Mouse (Mus musculus): ENCODE results near the gene Ahcyl1.
"Not testable (repeated sequence)": the region's sequence is repeated elsewhere in the genome, so short reads cannot be mapped to it uniquely, and the experiment has no call there.

The Ahcyl1 gene

DNA sequence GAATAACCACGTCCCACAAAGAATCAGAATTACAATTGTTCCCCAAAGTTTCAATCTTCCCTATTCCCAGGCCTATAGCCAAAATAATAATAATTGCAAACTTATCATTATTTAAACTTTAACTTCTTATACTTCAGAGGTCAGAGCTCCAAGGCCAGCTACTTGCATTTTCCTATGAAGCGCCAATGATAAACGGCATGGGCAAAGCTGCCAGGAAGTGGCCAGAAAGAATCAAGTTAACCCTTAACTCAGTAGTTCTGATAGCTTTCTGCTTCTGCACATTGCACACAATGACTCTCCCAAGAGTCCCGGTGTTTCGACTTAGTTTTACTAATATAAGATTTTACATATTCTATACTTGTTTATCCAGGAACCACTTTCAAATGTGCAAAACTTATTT is 46.1 kb downstream of the Ahcyl1 start:
- DNase-seq, result not testable (repeated sequence)

DNA sequence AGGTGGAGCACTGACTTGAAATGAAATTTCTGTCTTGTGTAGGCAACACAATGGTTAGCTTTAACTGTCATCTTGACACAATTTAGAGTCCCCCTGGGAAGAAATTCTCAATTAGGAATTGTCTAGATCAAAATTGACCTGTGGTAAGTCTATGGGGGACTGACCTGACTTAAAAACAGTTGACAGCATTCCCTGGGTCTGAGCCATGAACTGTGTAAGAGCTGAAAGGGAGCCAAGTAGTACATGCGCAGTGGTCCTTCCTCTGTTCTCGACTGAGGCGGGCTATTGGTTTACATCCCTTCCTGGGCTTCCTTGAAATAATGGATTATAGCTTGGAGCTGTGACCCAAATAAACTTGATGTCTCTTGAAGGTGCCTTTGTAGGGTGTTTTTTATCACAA is 49.4 kb downstream of the Ahcyl1 start:
- DNase-seq, result peak; percentile 2

DNA sequence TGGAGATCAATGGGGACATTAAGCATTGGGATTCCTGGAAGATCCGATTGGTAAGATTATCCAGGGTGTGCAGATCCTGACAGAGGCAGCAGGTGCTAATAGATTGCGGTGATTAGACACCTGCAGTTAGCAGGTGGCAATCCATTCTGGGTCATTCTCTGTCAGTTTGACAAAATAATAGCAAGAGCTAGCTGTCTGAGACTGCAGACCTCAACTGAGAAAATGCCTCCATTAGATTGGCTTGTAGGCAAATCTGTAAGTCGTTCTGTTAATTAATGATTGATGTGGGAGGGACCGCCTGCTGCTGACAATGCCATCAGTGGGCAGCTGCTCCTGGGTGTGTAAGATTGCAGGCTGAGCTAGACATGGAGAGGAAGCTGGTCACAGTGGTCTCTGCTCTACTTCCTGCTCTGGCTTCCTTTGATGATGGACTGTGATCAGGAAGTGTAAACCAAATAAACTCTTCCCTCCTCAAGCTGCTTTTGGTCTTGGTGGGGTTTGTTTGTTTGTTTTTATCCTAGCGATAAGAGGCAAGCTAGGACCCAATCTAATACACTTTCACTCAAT is 58.7 kb downstream of the Ahcyl1 start:
- DNase-seq, result peak; percentile 2

DNA sequence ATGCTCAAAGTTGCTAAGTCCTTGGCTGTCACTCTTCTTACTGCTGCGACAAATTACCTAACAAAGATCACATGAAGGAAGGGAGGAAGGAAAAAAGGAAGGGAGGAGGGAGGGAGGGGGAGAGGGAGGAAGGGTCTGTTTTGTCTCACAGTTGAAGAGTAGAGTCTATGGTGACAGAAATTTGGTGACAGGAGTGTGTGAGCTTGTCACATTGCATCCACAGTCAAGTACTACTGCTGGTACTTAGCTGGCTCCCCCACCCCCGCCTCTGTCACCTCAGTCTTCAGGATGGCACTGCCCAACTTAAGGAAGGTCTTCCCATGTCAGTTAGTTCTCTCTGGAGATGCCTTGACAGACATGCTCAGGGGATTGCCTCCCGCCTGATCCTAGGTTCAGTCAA is 60.1 kb downstream of the Ahcyl1 start:
- DNase-seq, result no peak

DNA sequence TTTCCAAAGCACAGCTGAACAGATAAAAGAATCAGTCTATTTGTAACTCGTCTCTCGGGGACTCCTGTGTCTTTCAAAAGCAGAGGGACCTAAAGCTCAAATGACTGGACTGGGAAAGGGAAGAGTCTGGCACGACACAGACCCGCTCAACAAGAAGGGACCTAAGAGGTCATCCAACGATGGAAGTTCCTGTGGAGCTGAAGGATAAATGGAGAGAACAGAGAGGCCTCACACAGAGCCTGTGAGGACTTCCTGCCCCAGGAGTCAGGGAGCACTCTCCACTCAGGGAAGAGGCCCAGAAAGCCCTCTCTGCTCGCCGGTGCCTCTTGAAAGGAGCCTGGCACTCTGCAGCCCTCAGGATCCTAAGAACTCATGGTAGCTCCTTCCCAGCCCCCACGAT is 60.5 kb downstream of the Ahcyl1 start:
- no peak for DNase-seq

DNA sequence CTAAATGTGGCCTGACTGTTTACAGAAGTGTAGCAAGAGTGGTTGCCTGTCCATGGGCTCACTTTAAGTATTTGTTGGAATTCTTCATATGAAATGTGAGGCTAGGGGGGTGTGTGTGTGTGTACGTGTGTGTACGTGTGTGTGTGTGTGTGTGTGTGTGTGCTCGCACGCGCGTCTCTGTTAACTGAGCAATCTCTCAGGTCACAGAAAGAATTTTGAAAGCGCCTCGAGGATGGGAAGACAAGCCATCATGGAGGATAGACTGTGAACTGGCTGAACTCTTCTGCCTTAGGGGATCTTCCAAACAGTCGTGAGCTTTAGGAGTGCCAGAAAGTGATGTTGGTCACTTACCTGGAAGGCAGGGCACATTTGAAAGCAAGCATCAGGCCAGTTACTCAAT is 62.5 kb downstream of the Ahcyl1 start:
- DNase-seq, result peak; percentile 0

DNA sequence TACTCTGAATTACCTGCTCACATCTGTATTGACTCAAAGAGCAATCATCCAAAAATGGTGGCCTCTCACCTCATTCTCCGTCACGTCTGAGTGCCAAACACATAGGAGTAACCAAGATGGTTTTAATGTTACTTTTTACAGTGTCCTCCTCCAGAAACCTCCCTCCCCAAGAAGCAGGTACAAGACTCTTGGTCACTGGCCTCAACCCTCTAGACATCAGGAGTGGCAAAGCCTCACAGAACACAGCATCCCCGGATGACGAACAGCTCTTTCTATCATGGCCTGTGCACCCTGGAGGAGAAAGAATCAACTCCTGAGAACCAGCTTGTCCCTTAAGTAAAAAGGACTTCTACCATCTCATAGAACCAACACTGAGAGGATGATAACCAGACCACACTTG is 63.6 kb downstream of the Ahcyl1 start:
- DNase-seq, result peak; percentile 1

DNA sequence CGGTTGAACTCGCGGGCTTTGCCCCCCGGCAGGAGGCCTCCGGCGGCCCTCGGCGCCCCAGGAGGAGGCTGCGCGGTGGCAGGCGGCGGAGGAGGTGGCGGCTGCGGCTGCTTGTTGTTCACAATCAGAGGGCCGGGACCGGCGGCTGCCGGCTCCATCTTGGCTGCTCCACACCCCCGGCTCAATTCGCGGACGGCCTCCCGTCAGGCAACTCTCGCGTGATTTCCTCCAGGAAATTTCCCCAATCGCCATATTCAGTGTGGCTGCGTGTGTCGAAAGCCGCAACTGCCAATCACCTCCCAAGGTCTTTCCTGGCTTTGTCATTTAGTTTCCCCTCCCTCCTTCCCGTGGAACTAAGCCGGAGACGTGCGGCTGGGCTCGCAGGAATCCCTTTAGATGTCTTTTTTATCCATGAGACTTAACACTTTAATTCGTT is 64.8 kb downstream of the Ahcyl1 start, which contains the start of gene Strip1:
Gene Strip1 (minus strand): TSS at position 172 of the 436 bp plus-strand sequence.
- DNase-seq, result peak; percentile 92

DNA sequence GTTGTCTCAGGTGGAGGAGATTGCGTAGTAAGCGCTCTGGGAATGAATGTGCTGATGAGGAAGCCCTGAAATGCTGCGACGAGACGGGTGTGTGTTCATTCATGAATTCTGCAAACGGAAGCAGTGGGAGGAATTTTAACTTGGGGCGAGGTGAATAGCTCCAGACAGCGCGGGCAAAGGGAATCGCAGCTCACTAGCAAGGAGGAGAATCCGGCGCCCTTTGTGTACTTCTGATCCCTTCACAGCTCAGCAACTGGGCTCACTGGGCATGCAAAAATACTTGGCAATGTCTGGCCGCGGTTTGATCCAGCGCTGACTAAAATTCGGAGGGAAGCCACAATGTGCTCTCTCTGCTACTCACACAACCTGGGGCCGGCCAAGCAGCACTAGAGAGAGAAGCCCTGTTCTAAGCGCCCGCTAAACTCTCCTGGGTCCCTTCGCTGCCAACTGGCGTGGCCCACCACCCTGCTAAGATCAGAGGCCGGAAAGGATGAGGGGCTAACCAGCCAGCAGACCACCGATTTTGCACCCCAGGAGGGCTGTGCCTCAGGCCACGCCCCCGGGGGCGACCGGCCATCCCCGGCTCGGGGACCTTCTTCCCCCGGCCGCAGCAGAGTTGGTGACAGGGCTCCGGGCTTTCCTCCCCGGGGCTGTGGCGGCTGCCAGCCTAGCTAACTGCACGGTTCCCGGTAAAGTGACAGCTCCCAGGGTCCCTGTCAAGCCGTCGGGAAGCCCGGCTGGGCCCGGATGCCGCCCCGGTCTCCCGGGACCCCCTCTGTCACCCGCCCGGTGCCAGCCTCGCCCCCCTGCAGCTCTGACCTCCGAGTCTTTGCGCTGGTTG is 65.5 kb downstream of the Ahcyl1 start, which contains the start of gene Gm10961:
Gene Gm10961 (plus strand): TSS at position 641 of the 841 bp plus-strand sequence.
- peak; percentile 70 for DNase-seq

DNA sequence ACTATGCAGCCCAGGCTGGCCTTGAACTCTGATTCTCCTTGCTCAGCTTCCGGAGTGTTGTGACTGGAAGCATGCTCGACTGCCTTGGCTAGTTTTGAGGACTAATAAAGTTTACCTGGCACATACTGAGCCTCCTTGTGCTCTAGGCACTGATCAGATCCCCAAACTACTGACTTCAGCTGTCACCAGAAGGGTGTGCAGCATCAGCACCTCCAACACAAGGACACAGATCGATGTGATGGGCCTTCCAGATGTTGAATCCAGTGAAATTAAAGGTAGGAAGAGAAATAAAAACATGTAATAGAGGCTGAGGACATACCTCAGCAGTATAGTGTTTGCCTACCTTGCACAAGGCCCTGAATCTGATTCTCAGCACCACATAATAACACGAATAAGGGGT is 66.9 kb downstream of the Ahcyl1 start:
- peak; percentile 1 for DNase-seq

DNA sequence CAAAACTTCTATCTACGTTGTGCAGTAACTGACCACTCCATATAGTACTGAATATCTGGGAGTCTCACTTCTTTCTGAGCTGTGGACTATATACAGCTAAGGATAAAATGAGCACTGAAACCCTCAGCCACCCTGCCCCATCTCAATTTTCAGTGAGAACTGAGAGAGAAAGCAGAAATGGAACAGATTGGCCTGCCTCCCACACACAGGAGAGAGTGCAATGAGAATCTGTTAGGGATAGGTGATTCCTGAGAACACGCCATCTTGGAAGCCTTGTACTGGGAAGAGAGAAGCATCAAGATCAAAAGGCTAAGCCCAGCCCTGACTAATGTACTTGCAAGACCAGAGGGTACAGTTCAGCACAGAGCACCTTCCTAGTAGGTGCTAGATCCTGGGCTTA is 67.8 kb downstream of the Ahcyl1 start:
- peak; percentile 1 for DNase-seq

DNA sequence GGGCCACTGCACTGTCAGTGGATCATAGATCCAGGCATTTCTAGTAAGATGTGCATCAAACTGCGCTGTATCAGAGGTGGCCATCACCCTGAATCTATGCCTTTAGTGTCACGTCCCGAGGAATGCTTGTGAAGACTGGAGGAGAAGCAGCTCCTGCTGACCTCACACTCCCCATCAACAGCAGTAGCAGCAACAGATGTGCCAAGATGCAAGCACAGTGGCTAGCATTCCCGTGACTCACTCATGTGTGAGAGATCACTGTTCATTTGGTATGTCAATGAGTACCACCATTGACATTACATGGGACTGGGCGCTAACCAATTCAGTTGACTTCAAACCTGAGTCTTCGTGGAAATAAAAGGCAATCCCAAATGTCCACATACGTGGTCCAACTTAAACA is 68.7 kb downstream of the Ahcyl1 start:
- peak; percentile 4 for DNase-seq

DNA sequence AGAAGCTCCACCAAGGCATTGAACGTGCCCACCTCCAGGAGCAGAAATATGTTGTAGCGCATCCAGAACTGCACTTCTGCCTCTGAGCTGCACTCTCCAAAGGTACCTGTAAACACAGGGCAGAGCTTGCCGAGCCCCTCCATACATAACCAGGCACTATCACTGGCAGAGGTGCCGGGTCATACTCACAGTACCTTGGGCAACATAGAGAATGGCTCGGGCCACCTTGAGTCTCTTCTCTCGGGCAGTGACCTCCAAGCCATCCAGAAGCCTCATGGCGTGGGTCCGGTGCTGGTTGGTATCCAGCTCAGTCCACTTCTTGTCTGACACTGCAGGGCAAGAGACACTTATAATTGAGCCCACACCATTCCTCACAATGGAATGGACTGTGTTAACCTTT is 69.6 kb downstream of the Ahcyl1 start:
- DNase-seq, result peak; percentile 1

DNA sequence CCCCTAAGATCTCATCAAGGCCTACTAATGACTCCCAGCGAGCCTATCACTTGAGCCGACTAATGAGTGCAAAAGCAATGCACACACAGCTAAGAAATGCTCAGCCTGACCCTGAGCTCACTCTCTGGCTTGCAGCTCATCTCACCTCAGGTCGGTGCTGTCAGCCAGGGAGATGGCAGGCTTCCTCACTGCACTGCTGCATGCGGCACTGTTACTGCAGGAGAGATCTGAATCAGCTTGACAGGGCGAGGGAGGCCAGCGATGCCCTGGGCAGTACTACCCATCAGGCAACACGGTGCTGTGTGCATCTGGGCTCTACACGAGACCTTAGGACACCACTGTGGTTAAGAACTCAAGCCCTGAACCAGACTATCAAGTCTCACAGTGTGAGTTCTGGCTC is 70.8 kb downstream of the Ahcyl1 start:
- peak; percentile 0 for DNase-seq

DNA sequence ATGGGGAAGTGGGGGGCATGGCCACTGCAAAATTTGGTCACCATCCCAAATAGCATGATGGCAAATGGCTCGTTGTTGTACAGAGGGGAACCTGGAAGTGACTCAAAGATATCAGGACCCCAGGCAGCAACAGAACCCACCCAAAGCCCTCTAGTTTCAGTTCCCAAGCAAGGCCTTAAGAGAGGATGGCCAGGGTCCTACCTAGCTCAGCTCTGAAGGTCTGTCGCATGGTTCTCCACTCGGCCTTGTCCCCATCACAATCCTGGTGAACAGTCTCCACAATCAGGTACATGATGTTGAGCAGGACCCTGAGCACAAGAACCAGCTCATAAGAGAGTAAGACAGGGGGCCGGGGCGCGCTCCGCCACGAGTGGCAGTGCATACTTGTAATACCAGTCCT is 71.9 kb downstream of the Ahcyl1 start:
- peak; percentile 1 for DNase-seq

DNA sequence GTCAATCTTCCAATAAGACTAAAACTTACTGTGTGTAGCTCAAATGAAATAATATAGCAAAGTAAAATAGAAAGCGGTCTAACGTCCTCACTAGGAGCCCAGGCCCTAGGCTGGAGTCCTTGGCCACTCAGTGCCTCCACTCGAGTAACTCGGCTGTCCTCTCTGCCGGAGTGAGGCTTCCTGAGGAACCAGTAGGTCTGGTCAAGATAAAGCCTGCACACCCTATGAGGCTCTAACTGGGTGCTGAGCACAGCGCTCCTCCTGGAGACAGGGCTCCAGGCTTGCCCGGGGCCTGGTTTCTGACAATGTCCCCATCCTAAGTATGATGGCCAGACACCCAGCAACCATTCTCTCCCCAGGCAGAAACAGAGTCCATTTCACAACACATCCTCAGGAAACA is 73.8 kb downstream of the Ahcyl1 start:
- peak; percentile 1 for DNase-seq

DNA sequence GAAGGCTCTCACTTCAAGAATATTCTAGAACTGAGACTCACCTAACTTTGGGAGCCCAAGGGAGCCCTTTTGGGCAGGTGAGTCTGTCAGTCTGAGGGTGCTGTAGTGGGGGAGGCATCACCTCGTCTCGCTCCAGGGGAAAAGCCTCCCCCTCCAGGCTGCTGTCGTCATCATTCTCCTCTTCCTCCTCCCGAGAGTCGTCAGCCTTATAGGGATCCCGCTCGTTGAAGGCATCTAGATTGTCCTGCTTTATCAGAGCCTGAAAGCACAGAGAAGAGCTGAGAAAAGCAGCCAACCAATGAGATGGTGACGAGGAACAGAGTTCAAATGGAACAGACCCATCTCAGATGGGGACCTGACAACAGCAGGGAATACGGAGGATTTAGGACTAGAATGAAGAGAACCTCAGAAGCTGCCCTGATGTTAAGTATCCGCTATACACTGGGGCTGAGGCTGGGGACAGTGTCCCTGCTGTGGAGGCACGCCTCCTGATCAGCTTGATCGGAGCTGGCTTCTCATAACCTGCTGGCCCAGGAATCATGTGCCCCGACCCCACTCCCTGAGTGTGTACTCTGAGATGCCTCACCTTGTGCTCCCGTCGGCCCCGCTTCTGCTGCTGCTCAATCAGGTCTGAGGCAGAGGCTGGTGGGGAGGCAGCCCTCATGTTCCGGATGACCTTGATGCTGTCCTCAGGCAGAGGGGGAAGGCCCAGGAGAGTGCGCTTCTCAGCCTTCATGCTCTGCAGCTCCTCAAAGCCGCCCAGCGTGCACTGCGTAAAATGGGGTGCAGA is 74.9 kb downstream of the Ahcyl1 start:
- DNase-seq, result peak; percentile 1

DNA sequence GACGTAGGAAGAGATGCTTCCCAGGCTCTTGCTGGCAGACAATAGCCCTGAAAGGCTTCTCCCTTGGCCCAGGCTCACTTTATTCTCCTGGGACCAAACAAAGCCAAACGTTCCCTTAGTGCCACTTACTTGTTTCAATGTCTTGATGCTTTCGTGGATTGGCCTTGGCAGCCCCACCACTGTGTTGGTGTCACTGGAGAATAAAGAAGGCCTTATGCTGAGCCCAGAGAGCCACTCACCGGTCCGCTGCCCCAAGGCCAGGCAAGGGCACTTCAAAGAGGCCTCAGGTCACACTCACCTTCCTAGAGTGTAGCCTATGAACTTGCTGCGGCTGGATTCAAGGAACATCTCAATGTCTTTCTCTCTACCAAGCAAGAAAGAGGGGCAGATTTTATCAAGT is 76.4 kb downstream of the Ahcyl1 start:
- DNase-seq, result peak; percentile 1

DNA sequence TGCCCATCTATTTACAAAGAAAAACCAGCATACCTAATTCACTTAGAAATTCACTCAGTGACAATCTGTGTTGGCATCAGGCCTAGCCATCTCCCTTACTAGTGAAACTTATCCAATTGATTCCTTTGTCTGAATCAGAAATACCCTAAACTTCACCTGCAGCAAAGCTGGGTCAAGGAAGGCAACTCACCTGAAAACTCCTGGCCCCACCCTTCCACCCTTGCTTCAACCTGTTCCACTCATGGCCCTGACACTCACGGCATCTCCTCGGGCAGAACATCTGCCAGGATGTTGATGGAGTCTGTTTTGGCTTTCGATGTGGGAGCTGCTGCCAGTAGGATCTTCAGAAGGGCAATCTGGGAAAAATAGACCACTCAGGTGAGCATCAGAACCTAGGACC is 78.6 kb downstream of the Ahcyl1 start:
- no peak for DNase-seq

Measured in kidney, adult 18-20 months (tissue).